Mouse (Mus musculus): Measurements from ENCODE around the gene Ubqln3.

DNA sequence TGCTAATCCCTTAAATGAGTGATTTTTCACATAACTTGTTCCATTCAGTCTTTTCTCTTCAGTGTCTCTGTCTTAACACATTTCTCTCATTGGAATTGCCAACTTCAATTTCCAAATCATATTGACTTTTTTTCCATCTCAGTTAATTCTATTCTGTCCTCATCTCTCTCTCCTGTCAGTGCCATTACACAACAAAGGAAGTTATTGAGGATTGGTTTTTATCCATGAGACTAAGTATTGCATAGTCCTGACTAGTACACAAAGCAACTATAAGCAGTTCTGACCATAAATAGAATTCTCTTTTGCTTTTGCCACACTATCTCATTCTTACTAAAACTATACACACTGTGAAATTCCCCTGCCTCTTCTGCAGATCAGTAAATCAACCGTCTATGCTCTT lies 36.0 kb upstream of the Ubqln3 start:
- TF ChIP-seq CTCF (IDR thresholded peaks at IDR 0.05; ENCODE audit: borderline replicate concordance, insufficient read depth, low read length): no peak
- no peak for TF ChIP-seq POLR2A (IDR thresholded peaks at IDR 0.05; ENCODE audit: low read depth, low read length)
